Mouse (Mus musculus): ENCODE data around the gene Ly6g5c. TPM values are rescaled to one million over a fixed set of nuclear protein-coding genes. Genes with fewer than 3 reads are reported as not detected.

The Ly6g5c gene
- polyA plus RNA-seq, 1 experiment from 2014 or later, result not detected

- no peak for ATAC-seq
- no peak overlapping the region for H3K27ac ChIP-seq (ENCODE audit: low read length)
- 84% methylated on average over 5 of the region's 5 CpGs for WGBS
These were observed 38.1 kb downstream of the Ly6g5c start for GRCm38 (mm10) chr17:35146139-35146538.

GRCm38 (mm10) chr17:35147348-35147747 is 39.3 kb downstream of the Ly6g5c start:
- H3K27ac ChIP-seq (ENCODE audit: low read length), result no peak overlapping the region
- 70% methylated on average over 3 of the region's 3 CpGs for WGBS
- no peaks in the 10 kb centered on the region for H3K4me1 ChIP-seq (replicated peaks; ENCODE audit: control insufficient read depth, insufficient read depth, low read length)
- no peak overlapping the region for H3K9ac ChIP-seq (replicated peaks; ENCODE audit: low read depth, low read length)
- H3K36me3 ChIP-seq (ENCODE audit: control insufficient read depth, insufficient read depth), result peaks cover 87% of the 10 kb centered on the region
- no peaks in the 10 kb centered on the region for H3K27me3 ChIP-seq (replicated peaks; ENCODE audit: control insufficient read depth, insufficient read depth, low read length)
- no peak overlapping the region for H3K4me3 ChIP-seq (replicated peaks; ENCODE audit: low read length)
- H3K4me2 ChIP-seq (ENCODE audit: low read length), result no peak overlapping the region
- no peak for ATAC-seq
- H3K9me3 ChIP-seq (ENCODE audit: control insufficient read depth, low read length), result no peaks in the 10 kb centered on the region

More at GRCm38 (mm10) chr17:35146139-35146538, 38.1 kb downstream of the Ly6g5c start:
- H3K4me3 ChIP-seq (replicated peaks; ENCODE audit: low read length), result no peak overlapping the region
- H3K4me2 ChIP-seq (ENCODE audit: low read length), result no peak overlapping the region
- peaks cover 88% of the 10 kb centered on the region for H3K36me3 ChIP-seq (ENCODE audit: control insufficient read depth, insufficient read depth)
- no peaks in the 10 kb centered on the region for H3K4me1 ChIP-seq (replicated peaks; ENCODE audit: control insufficient read depth, insufficient read depth, low read length)
- no peaks in the 10 kb centered on the region for H3K27me3 ChIP-seq (replicated peaks; ENCODE audit: control insufficient read depth, insufficient read depth, low read length)
- H3K9me3 ChIP-seq (ENCODE audit: control insufficient read depth, low read length), result no peaks in the 10 kb centered on the region
- H3K9ac ChIP-seq (replicated peaks; ENCODE audit: low read depth, low read length), result no peak overlapping the region

DNA sequence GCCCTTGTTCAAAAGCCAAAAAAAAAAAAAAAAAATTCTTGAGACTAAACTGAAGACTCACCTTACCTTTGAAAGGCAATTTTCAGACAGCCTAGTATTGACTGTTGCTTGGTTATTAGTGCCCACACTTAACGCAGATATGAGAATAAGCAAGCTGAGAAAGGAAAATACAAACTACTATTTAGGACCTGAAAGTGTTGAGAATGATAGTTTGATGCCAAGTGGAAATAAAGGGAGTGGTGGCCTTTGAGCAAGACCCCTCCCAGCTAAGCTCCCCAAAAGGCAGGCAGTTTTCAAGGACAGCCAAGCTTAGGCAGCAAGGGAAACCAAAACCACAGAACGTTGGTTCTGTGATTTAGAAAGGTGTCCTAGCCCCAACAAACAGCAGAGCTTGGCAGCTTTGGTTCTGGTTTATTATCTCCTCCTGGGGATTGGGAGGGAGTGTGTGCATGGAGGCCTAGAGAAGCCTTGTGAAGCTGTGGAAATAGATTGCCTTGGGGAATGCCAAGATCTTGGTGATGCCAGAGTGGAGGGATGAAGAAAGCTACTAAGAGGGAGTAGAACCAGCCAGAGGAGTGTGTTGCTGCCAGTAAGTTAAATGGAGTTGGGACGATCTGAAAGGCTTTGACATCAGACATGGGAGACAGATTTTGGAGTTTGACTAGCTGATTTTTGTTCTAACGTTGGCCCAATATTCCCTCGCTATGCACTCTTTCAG is 40.0 kb downstream of the Ly6g5c start:
- Histone ChIP-seq H3K27me3 (replicated peaks; ENCODE audit: control insufficient read depth, insufficient read depth, low read length) (no peaks in the 10 kb centered on the region), H3K9me3 (ENCODE audit: control insufficient read depth, low read length) (no peaks in the 10 kb centered on the region), H3K27ac (ENCODE audit: low read length) (no peak overlapping the region), H3K36me3 (ENCODE audit: control insufficient read depth, insufficient read depth) (peaks cover 87% of the 10 kb centered on the region), H3K4me1 (replicated peaks; ENCODE audit: control insufficient read depth, insufficient read depth, low read length) (no peaks in the 10 kb centered on the region), H3K9ac (replicated peaks; ENCODE audit: low read depth, low read length) (no peak overlapping the region), H3K4me2 (ENCODE audit: low read length) (no peak overlapping the region), H3K4me3 (replicated peaks; ENCODE audit: low read length) (no peak overlapping the region)
- WGBS, result 64% methylated on average over 5 of the region's 5 CpGs
- ATAC-seq, result peak; percentile 11; the same call in 1 of the 2 replicates

DNA sequence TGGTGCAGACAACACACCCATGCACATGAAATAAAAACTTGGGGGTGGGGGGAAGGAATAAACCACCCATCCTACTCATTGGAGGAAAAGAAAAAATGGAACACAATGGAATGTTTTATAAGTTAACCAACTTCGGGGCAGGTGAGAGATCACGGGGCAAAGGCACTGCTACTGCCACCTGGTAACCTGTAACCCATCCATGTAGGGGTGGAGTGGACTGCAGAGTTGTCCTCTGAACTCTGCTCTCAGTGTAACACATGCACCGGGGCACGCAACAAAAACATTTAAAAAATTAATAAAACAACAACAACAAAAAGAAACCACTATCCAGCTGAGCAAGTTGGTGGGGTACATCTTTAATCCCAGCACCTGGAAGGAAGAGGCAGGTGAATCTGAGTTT is 44.0 kb downstream of the Ly6g5c start:
- Histone ChIP-seq H3K4me2 (ENCODE audit: low read length) (no peak overlapping the region), H3K9ac (replicated peaks; ENCODE audit: low read depth, low read length) (no peak overlapping the region), H3K27ac (ENCODE audit: low read length) (no peak overlapping the region), H3K4me1 (replicated peaks; ENCODE audit: control insufficient read depth, insufficient read depth, low read length) (no peaks in the 10 kb centered on the region), H3K4me3 (replicated peaks; ENCODE audit: low read length) (no peak overlapping the region), H3K9me3 (ENCODE audit: control insufficient read depth, low read length) (no peaks in the 10 kb centered on the region), H3K36me3 (ENCODE audit: control insufficient read depth, insufficient read depth) (peaks cover 87% of the 10 kb centered on the region), H3K27me3 (replicated peaks; ENCODE audit: control insufficient read depth, insufficient read depth, low read length) (no peaks in the 10 kb centered on the region)
- no peak for ATAC-seq
- 93% methylated on average over 4 of the region's 4 CpGs for WGBS

- peaks cover 90% of the 10 kb centered on the region for H3K36me3 ChIP-seq (ENCODE audit: control insufficient read depth, insufficient read depth)
- H3K27me3 ChIP-seq (replicated peaks; ENCODE audit: control insufficient read depth, insufficient read depth, low read length), result no peaks in the 10 kb centered on the region
- WGBS, result 86% methylated on average over 9 of the region's 9 CpGs
- H3K4me2 ChIP-seq (ENCODE audit: low read length), result no peak overlapping the region
- H3K4me3 ChIP-seq (replicated peaks; ENCODE audit: low read length), result no peak overlapping the region
- no peaks in the 10 kb centered on the region for H3K9me3 ChIP-seq (ENCODE audit: control insufficient read depth, low read length)
- H3K27ac ChIP-seq (ENCODE audit: low read length), result no peak overlapping the region
- H3K4me1 ChIP-seq (replicated peaks; ENCODE audit: control insufficient read depth, insufficient read depth, low read length), result no peaks in the 10 kb centered on the region
- ATAC-seq, result no peak
- no peak overlapping the region for H3K9ac ChIP-seq (replicated peaks; ENCODE audit: low read depth, low read length)
These were observed 45.0 kb downstream of the Ly6g5c start for GRCm38 (mm10) chr17:35153077-35153476.

DNA sequence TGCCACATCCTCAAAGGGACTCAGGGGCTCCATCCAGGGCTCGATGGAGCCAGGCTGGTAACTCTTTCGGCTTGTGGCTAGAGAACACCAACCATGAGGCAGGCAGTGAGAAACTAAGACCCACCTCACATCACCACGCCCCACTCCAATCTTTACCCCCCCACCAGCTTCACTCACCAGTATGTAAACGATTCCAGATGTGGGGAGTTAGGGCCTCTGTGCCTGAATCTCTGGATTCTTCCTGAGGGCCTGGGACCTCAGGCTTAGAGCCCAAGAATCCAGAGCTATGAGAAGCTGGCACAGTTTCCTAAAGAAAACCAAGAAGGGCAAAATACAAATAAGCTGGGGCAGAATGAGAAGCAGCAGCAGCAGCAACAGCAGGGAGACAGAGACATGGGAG is 45.9 kb downstream of the Ly6g5c start:
- WGBS, result 93% methylated on average over 4 of the region's 4 CpGs
- peaks cover 90% of the 10 kb centered on the region for H3K36me3 ChIP-seq (ENCODE audit: control insufficient read depth, insufficient read depth)
- H3K9ac ChIP-seq (replicated peaks; ENCODE audit: low read depth, low read length), result no peak overlapping the region
- H3K27ac ChIP-seq (ENCODE audit: low read length), result no peak overlapping the region
- no peaks in the 10 kb centered on the region for H3K27me3 ChIP-seq (replicated peaks; ENCODE audit: control insufficient read depth, insufficient read depth, low read length)
- no peak for ATAC-seq
- no peak overlapping the region for H3K4me2 ChIP-seq (ENCODE audit: low read length)
- no peak overlapping the region for H3K4me3 ChIP-seq (replicated peaks; ENCODE audit: low read length)
- no peaks in the 10 kb centered on the region for H3K4me1 ChIP-seq (replicated peaks; ENCODE audit: control insufficient read depth, insufficient read depth, low read length)
- H3K9me3 ChIP-seq (ENCODE audit: control insufficient read depth, low read length), result no peaks in the 10 kb centered on the region

DNA sequence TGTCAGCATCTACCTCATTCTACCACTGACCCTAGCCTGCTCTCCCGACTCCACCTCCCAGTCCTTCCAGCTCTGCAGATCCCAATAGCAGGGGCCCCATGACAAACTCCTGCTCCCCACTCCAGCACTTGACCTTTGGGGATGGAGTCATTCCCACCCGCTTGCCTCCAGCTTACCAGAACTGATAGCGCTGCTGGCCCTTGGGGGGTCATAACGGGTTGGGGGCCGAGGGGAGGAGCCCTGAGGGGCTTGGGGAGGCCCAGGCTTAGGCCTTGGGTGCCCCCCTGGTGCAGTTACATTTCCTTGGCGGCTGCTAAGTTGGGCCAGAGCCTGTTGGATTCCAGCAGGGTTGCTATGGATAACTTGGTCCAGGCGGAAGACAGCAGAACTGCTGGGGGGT is 46.5 kb downstream of the Ly6g5c start:
- H3K9me3 ChIP-seq (ENCODE audit: control insufficient read depth, low read length), result no peaks in the 10 kb centered on the region
- H3K4me1 ChIP-seq (replicated peaks; ENCODE audit: control insufficient read depth, insufficient read depth, low read length), result no peaks in the 10 kb centered on the region
- WGBS, result 83% methylated on average over 7 of the region's 7 CpGs
- H3K4me3 ChIP-seq (replicated peaks; ENCODE audit: low read length), result no peak overlapping the region
- no peak overlapping the region for H3K9ac ChIP-seq (replicated peaks; ENCODE audit: low read depth, low read length)
- no peak for ATAC-seq
- no peak overlapping the region for H3K27ac ChIP-seq (ENCODE audit: low read length)
- H3K27me3 ChIP-seq (replicated peaks; ENCODE audit: control insufficient read depth, insufficient read depth, low read length), result no peaks in the 10 kb centered on the region
- H3K36me3 ChIP-seq (ENCODE audit: control insufficient read depth, insufficient read depth), result peaks cover 90% of the 10 kb centered on the region
- H3K4me2 ChIP-seq (ENCODE audit: low read length), result no peak overlapping the region

- Histone ChIP-seq H3K27ac (ENCODE audit: low read length) (no peak overlapping the region), H3K36me3 (ENCODE audit: control insufficient read depth, insufficient read depth) (peaks cover 90% of the 10 kb centered on the region), H3K9ac (replicated peaks; ENCODE audit: low read depth, low read length) (no peak overlapping the region), H3K4me3 (replicated peaks; ENCODE audit: low read length) (no peak overlapping the region), H3K27me3 (replicated peaks; ENCODE audit: control insufficient read depth, insufficient read depth, low read length) (no peaks in the 10 kb centered on the region), H3K9me3 (ENCODE audit: control insufficient read depth, low read length) (no peaks in the 10 kb centered on the region), H3K4me1 (replicated peaks; ENCODE audit: control insufficient read depth, insufficient read depth, low read length) (no peaks in the 10 kb centered on the region), H3K4me2 (ENCODE audit: low read length) (no peak overlapping the region)
- ATAC-seq, result no peak
- 90% methylated on average over 12 of the region's 12 CpGs for WGBS
These were observed 47.4 kb downstream of the Ly6g5c start for GRCm38 (mm10) chr17:35155451-35155850.

DNA sequence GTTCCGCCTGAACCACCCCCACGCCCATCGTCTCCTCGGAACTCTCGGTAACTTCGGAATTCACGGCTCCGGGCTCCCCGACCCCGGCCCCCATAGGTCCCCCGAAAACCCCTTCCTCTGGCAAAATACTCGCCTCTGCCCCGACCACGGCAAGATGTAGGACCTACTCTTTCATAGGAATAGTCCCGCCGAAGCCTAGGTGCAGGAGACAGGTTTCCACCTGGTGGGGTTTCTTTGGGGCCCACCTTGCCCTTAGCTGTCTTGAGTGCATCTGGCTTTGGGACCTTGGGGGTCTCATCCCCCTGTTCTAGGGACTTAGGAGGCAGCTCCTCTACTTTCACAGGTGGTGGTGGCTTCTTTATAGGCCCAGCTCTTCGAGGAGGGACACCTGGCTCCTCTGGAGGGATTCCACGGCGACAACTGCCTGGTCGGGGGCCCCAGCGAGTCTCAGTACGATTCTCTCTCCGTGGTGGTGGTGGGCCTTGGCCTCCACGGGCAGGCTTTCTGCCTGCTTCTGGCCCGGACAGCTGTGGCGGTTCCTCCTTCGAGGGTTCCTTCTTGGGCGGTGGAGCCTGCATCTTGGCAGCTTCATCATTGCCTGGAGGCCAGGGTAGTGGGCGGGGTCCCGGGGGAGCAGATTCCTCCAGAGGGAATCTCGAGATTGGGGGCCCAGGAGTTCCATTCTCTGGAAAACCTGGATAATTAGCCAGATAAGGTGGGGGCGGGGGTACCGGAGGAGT is 48.6 kb downstream of the Ly6g5c start:
- peaks cover 93% of the 10 kb centered on the region for H3K36me3 ChIP-seq (ENCODE audit: control insufficient read depth, insufficient read depth)
- ATAC-seq, result no peak
- no peak overlapping the region for H3K4me2 ChIP-seq (ENCODE audit: low read length)
- no peaks in the 10 kb centered on the region for H3K9me3 ChIP-seq (ENCODE audit: control insufficient read depth, low read length)
- H3K4me1 ChIP-seq (replicated peaks; ENCODE audit: control insufficient read depth, insufficient read depth, low read length), result peaks cover 2% of the 10 kb centered on the region; the same call in 1 of the 2 replicates
- H3K27ac ChIP-seq (ENCODE audit: low read length), result no peak overlapping the region
- no peak overlapping the region for H3K4me3 ChIP-seq (replicated peaks; ENCODE audit: low read length)
- 89% methylated on average over 33 of the region's 33 CpGs for WGBS
- no peaks in the 10 kb centered on the region for H3K27me3 ChIP-seq (replicated peaks; ENCODE audit: control insufficient read depth, insufficient read depth, low read length)
- no peak overlapping the region for H3K9ac ChIP-seq (replicated peaks; ENCODE audit: low read depth, low read length)

Data from forebrain, embryonic 16.5 days (tissue).